In genomic region chr5:141694901-141695300, GRCm38 (mm10) we compare ENCODE assay signal across 29 mouse cellular contexts.
A peak's percentile ranks its signal among the peaks of the same experiment; 100 is the strongest.
DNase-seq lines count a peak whose midpoint lies in the region; ATAC-seq and TF ChIP-seq lines count a peak whose summit lies in the region.
"Had no signal": no experiment of that assay in that cellular context is flagged by ENCODE, and none has a peak within 500 bp of the region (broad histone marks: within the 10 kb centered on the region; RNA-seq: fewer than 3 reads in every experiment).

No protein-coding gene starts in this region.

- no peaks in the 10 kb centered on the region for H3K27me3 ChIP-seq in forebrain, postnatal 0 days (ENCODE audit: insufficient read depth, low read length)
- 0 out of 2 replicates have a peak, but pooled peaks cover 3% of the 10 kb centered on the region for H3K27me3 ChIP-seq in forebrain, embryonic 16.5 days (replicated peaks; ENCODE audit: control insufficient read depth, insufficient read depth, low read length)
- H3K27me3 ChIP-seq in midbrain, embryonic 14.5 days (ENCODE audit: control insufficient read depth, insufficient read depth, low read length), result no peaks in the 10 kb centered on the region
- no peaks in the 10 kb centered on the region for H3K27me3 ChIP-seq in midbrain, embryonic 16.5 days (ENCODE audit: control insufficient read depth, insufficient read depth, low read depth, low read length)
- H3K27me3 ChIP-seq: embryonic facial prominence, embryonic 12.5 days; forebrain, embryonic 12.5 days; liver, embryonic 12.5 days; neural tube, embryonic 12.5 days had no signal

- WGBS in forebrain, postnatal 0 days, result 26% methylated on average over 12 of the region's 12 CpGs
- 24% methylated on average over 12 of the region's 12 CpGs for WGBS in forebrain, embryonic 16.5 days
- WGBS in midbrain, embryonic 14.5 days, result 39% methylated on average over 12 of the region's 12 CpGs
- WGBS in midbrain, embryonic 16.5 days, result 37% methylated on average over 12 of the region's 12 CpGs

- no peaks in the 10 kb centered on the region for H3K4me1 ChIP-seq in forebrain, postnatal 0 days (ENCODE audit: insufficient read depth)
- H3K4me1 ChIP-seq in forebrain, embryonic 16.5 days (replicated peaks; ENCODE audit: control insufficient read depth, insufficient read depth, low read length), result peaks cover 10% of the 10 kb centered on the region; the same call in 1 of the 2 replicates
- H3K4me1 ChIP-seq in midbrain, embryonic 14.5 days (ENCODE audit: control insufficient read depth, insufficient read depth, low read length), result peaks cover 5% of the 10 kb centered on the region
- peaks cover 4% of the 10 kb centered on the region; the same call in 1 of the 2 replicates for H3K4me1 ChIP-seq in midbrain, embryonic 16.5 days (ENCODE audit: control insufficient read depth, insufficient read depth, low read length)
- H3K4me1 ChIP-seq: liver, embryonic 12.5 days; neural tube, embryonic 12.5 days had no signal

- H3K4me3 ChIP-seq in forebrain, postnatal 0 days (ENCODE audit: low read depth, low read length), result no peak overlapping the region
- no peak overlapping the region for H3K4me3 ChIP-seq in forebrain, embryonic 16.5 days (replicated peaks; ENCODE audit: low read length)
- no peak overlapping the region for H3K4me3 ChIP-seq in midbrain, embryonic 14.5 days (replicated peaks; ENCODE audit: low read depth, low read length)
- H3K4me3 ChIP-seq in midbrain, embryonic 16.5 days (ENCODE audit: low read depth, low read length), result no peak overlapping the region
- H3K4me3 ChIP-seq: embryonic facial prominence, embryonic 12.5 days; forebrain, embryonic 12.5 days; hindbrain, embryonic 12.5 days; liver, embryonic 12.5 days; myocyte; neural tube, embryonic 12.5 days had no signal

- H3K9me3 ChIP-seq in forebrain, postnatal 0 days (ENCODE audit: low read length), result no peaks in the 10 kb centered on the region
- no peaks in the 10 kb centered on the region for H3K9me3 ChIP-seq in forebrain, embryonic 16.5 days (ENCODE audit: control insufficient read depth, low read length)
- no peaks in the 10 kb centered on the region for H3K9me3 ChIP-seq in midbrain, embryonic 14.5 days (ENCODE audit: control insufficient read depth, low read length)
- H3K9me3 ChIP-seq in midbrain, embryonic 16.5 days (replicated peaks; ENCODE audit: control insufficient read depth, low read length, poor library complexity, severe bottlenecking), result no peaks in the 10 kb centered on the region
- H3K9me3 ChIP-seq: embryonic facial prominence, embryonic 12.5 days; forebrain, embryonic 12.5 days; neural tube, embryonic 12.5 days had no signal

- no peak for TF ChIP-seq CTCF in forebrain, postnatal 0 days (IDR thresholded peaks at IDR 0.05; ENCODE audit: low read depth)

- no peak overlapping the region for H3K4me2 ChIP-seq in forebrain, postnatal 0 days (ENCODE audit: low read depth)
- no peak overlapping the region for H3K4me2 ChIP-seq in forebrain, embryonic 16.5 days (ENCODE audit: low read length)
- no peak overlapping the region for H3K4me2 ChIP-seq in midbrain, embryonic 14.5 days (ENCODE audit: low read length)
- no peak overlapping the region for H3K4me2 ChIP-seq in midbrain, embryonic 16.5 days (ENCODE audit: low read length)
- H3K4me2 ChIP-seq: embryonic facial prominence, embryonic 12.5 days; forebrain, embryonic 12.5 days; heart, embryonic 11.5 days; hindbrain, embryonic 12.5 days; liver, embryonic 12.5 days; neural tube, embryonic 12.5 days had no signal

- H3K9ac ChIP-seq in forebrain, postnatal 0 days, result no peak overlapping the region
- no peak overlapping the region for H3K9ac ChIP-seq in forebrain, embryonic 16.5 days (replicated peaks; ENCODE audit: low read depth, low read length)
- no peak overlapping the region for H3K9ac ChIP-seq in midbrain, embryonic 14.5 days (replicated peaks; ENCODE audit: low read length)
- no peak overlapping the region for H3K9ac ChIP-seq in midbrain, embryonic 16.5 days (ENCODE audit: low read depth, low read length)
- H3K9ac ChIP-seq: embryonic facial prominence, embryonic 12.5 days; forebrain, embryonic 12.5 days; hindbrain, embryonic 12.5 days; liver, embryonic 12.5 days; liver, postnatal 0 days; neural tube, embryonic 12.5 days had no signal

- H3K27ac ChIP-seq in forebrain, postnatal 0 days (ENCODE audit: low read depth, low read length), result no peak overlapping the region
- H3K27ac ChIP-seq in forebrain, embryonic 16.5 days (ENCODE audit: low read length), result no peak overlapping the region
- no peak overlapping the region for H3K27ac ChIP-seq in midbrain, embryonic 14.5 days (replicated peaks; ENCODE audit: low read depth, low read length)
- H3K27ac ChIP-seq in midbrain, embryonic 16.5 days (ENCODE audit: low read length), result no peak overlapping the region
- H3K27ac ChIP-seq: embryonic facial prominence, embryonic 12.5 days; forebrain, embryonic 12.5 days; hindbrain, embryonic 12.5 days; liver, embryonic 12.5 days; neural tube, embryonic 12.5 days had no signal

- peak; percentile 20; the same call in 1 of the 2 replicates for ATAC-seq in forebrain, postnatal 0 days
- ATAC-seq in forebrain, embryonic 16.5 days, result no peak
- no peak for ATAC-seq in midbrain, embryonic 14.5 days (ENCODE audit: low FRiP score, low TSS enrichment)
- no peak for ATAC-seq in midbrain, embryonic 16.5 days
- ATAC-seq: intestine, postnatal 0 days; liver, embryonic 12.5 days; liver, postnatal 0 days had no signal

- no peaks in the 10 kb centered on the region for H3K36me3 ChIP-seq in forebrain, postnatal 0 days (ENCODE audit: insufficient read depth)
- no peaks in the 10 kb centered on the region for H3K36me3 ChIP-seq in forebrain, embryonic 16.5 days (ENCODE audit: control insufficient read depth, insufficient read depth)
- no peaks in the 10 kb centered on the region for H3K36me3 ChIP-seq in midbrain, embryonic 14.5 days (ENCODE audit: control insufficient read depth, insufficient read depth, low read length)
- H3K36me3 ChIP-seq in midbrain, embryonic 16.5 days (ENCODE audit: control insufficient read depth, insufficient read depth, low read length), result no peaks in the 10 kb centered on the region
- H3K36me3 ChIP-seq: embryonic facial prominence, embryonic 12.5 days; forebrain, embryonic 12.5 days; hindbrain, embryonic 12.5 days; liver, embryonic 12.5 days; neural tube, embryonic 12.5 days had no signal

- DNase-seq in forebrain, postnatal 0 days, result no peak
- DNase-seq in midbrain, embryonic 14.5 days, result peak; percentile 22
- DNase-seq in forelimb bud, embryonic 11.5 days (ENCODE audit: low read depth, low spot score), result peak; percentile 21
- DNase-seq in retina, embryonic 14.5 days (ENCODE audit: low spot score), result peak; percentile 27
- no peak for DNase-seq in urinary bladder, postnatal 25 days (ENCODE audit: low spot score)
- DNase-seq: adrenal gland, postnatal 25 days; B cell, adult 2 months; cerebellum, adult 2 months; cerebellum, postnatal 14 days; gastrocnemius, postnatal 14 days; heart, adult 11 months; heart, postnatal 36 days; kidney, postnatal 14 days; layer of hippocampus, adult 9-11 months; liver, postnatal 0 days; lung, postnatal 36 days; right cerebral cortex, postnatal 4 days; thymus, adult 2 months; thymus, postnatal 36 days had no signal

Comparison
In these comparisons a context has a peak if more than half of its experiments do, and no peak if none do; other contexts are left out.
1. DNase-seq: peak in midbrain, embryonic 14.5 days (single experiment), forelimb bud, embryonic 11.5 days (single experiment) and retina, embryonic 14.5 days (single experiment); none in forebrain, postnatal 0 days (single experiment) and urinary bladder, postnatal 25 days (single experiment).